Mouse (Mus musculus) right cerebral cortex, postnatal 4 days (tissue): ENCODE measurements at regions not wholly inside any gene's neighbourhood (a gene's known extent, or its start where the extent isn't known, plus 50 kb on each side); places are given as distances from the start of the nearest gene placed in this dataset.
A peak's percentile ranks its signal among the peaks of the same experiment; 100 is the strongest.

Source experiments
- DNase-seq: peaks from one replicate; pipeline ENCODE4 v3.0.0-alpha.2; 2022

DNA sequence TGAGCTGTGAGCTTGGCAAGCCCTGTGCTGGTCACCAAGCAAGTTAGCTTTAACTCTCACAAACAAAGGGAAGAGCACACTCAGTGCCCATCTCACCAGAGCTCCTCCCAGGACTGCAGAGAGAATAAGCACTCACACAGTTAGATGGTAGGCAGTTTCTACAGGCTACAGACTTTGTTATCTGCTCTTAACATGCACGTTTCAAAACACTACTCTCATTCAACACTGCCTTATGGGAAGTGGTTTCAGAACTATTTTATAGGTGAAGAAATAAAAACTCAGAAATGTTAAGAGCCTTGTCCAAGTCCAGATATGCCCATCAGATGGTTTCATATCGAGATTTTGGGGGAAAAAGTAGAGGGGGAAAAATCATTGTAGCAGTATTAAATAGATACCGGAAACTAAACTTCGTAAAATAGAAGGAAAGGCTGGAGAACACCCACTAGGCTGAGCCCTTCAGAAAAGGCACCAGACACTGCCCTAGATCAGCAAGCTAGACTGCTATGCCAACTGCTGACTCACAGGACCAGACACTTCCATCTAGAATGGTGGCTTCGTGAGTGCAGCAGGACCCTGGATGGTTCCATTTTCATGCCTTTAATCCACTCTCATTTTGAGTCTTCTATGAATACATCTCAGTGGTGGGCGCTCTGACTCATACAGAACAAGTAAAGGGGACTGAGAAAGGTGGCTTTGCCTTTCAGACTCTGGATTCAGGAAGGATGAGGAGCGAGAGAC lies 51.3 kb upstream of the Serbp1 start:
- DNase-seq = no peak

DNA sequence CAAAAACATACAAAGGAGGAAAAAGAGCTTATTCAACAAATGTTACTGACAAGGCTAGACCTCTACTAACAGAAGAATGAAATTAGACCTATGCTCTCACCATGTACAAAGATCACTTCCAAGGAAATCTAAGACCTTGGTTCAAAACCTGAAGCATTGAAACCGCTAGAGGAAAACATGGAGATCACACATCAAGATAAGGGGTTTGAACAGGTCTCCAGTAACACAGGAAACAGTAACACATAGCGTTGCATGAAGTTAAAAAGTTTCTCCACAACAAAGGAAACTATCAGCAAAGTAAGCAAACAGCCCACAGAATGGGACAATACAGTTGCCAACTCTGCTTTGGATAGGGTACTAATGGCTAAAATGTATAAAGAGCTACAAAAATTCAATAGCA lies 53.3 kb upstream of the Serbp1 start:
- DNase-seq = no peak

DNA sequence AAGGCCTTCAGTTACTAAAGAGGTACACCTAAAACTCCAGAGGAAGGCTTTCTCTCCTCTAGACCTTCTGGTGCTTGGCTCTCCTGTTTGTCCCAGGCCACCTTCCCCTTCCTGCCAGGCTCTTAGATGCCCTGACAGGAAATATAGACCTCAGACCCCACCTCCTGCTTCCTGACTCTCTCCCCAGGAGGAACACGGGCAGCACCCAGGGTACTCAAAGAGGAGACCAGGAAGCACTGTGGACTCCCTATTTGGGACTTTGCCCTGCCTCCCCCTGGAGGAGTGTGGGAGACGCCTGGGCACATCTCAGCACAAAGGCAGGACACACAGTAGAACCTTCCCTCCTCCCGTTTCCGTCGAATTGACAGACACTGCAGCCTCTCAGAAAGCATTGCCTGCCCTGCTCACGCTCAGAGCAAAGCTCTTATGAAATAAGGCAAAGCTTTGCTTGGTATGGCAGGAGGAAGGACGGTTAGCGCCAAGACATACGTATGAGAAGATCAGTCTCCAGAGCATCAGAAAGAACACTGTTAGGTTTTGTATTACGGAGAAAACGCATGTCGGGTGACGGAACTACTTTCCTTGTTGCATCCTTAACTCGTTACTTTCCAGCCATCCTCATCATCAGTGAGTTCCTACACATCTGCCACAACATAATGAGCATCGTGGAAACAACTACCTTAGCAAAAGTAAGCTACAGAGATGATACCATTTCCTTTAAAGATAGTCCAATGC lies 54.3 kb upstream of the Serbp1 start:
- DNase-seq = no peak

DNA sequence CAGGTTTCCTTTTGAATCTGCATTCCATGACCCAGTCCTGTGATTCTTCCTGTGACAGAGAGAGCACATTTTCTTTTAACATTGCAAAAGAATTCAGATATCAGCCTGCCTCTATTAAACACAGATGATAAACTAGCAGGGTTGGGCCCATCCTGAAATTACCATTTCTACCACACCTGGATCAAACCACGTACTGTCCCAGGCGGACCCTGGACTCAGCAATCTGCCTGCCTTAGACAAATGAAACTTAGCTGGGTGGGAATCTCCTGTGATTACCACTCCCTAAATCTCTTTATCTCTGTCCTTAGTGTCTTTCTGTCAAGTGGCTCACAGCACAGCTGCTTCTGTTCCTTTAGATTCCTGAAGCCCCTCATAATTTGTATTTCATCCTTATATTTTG lies 55.5 kb upstream of the Serbp1 start:
- DNase-seq = no peak

DNA sequence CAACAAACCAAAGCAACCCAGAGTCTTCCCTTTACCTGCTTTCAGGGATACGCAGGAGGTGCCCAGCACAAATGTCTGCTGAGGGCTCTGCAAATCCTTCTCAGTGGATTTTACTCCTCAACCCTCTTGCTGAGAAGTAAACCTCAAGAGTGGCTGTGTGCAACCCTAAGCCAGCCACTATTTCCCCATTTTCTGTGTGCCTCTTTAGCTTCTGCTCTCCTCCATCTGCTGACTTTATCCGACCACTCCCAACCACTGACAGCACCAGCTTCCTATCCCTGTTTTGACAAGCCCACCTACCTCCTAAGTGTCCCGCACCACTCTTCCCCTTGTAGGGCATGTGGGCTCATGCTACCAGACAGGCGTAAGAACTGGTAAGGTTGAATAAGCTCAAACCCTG lies 56.5 kb upstream of the Serbp1 start:
- no peak for DNase-seq

DNA sequence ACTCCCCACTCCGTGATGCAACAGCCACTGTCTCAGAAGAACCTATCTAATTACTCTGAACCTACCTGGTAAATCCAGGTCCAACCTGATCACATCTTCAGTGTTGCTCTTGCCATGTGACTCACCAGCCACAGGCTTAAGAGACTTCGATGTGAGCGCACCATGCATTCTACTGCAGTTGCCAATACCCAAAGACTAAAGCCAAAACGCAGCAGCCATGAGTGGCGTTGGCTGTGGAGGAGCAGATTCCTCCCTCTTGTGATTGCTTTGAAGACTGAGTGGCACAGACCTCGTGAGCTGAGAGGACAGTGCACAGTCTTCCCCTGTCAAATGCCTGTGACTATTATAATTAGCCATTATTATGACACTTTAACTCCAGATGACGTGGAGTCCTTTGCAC lies 58.6 kb upstream of the Serbp1 start:
- no peak for DNase-seq

DNA sequence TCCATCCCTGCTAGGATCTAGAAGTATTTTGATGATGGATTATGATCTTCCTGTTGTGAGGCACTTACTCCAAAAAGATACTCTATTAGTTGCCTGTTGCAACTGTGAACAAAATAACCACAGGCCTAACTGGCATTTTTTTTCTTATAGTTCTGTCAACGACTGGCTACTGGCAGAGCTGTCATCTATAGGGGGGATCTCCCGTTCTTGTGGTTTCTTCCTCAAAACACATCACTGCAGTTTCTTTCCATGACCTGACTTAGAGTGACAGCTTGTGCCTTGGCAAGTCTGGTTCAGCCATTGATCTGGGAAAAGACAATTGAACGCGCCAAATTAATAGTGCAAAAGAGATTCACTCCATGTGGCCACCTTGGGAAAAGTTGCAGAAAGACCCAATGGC lies 59.4 kb upstream of the Serbp1 start:
- DNase-seq = no peak

DNA sequence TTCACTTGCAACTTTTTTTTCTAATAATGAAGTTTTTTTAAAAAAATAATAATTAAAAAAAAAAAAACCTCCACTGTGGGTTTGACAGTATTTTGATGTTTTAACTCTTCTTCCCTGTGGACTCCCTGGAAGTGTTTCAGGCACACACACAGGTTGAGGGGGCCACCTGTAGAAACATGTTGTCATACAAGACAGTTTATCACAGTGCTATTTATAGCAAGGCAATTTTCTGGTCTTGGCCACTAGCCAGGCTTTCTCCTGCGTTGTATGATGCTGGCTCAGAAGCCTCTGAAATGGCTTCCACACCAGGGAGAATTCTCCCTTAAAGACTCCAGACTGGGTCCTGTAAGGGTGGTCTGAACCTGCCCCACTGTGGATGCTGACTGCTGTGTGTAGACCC lies 59.9 kb upstream of the Serbp1 start:
- DNase-seq = no peak

DNA sequence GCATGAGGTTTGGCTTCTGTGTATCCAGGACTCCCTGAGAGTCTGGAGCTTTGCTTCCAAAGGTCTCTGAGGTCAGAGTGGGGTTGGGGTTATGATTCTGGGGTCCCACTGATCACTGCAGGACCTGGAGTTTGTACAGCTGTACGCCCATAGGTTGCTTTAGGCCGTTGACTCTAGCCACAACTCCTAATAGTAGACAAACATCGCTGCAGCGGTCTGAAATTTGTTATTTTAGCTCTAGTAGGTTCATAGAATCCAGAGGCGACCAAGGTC lies 67.4 kb upstream of the Serbp1 start:
- no peak for DNase-seq

DNA sequence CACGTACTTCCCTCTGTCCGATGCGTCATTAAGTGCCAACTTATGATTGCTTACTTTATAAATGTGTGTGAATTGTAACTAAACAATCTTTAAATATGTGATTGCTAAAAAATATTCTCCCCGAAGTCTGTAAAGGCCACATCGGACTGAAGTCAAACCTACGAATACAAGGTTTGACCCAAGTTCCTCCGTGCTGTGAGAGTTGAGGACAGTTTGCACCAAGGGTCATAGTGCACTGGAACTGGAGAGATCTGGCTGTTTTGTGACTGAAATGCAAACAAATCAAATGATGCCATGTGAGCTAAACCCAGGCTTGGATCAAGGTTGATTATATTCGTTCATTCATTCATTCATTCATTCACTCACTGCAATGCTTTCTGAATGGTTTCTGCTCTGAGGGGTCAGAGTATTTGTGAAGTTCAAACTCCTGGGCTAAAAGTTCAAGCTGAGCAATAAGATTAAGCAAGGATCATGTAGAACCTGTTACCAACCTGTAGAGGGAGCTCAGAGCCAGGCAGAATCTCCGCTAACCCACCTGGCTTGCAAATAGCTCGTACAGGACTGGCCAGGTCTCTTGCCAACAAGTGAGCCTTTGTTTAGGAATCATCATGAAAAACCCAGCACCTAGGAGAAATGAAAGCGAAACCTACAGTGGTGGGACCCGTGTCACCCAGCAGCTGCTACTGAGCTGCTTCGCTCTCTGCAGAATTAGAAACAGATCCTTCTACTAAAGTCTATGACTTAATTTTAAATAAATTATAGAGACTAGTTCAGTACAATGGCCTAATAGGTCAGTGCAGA lies 67.9 kb upstream of the Serbp1 start:
- DNase-seq = peak; percentile 29

DNA sequence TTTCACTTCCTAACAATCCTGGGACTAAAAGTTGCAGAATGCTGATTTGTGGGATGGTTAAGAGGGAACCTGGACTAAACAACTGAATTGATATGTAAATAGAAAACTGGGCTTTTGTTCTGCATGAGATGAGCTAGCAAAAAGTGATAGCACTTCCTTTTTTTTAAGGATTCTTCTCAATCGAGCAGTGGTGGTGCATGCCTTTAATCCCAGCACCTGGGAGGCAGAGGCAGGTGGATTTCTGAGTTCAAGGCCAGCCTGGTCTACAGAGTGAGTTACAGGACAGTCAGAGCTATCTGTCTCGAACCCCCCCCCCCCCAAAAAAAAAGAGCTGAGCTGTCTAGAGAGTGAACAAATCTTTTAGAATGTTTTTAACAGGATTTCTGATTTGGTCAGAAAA lies 69.2 kb upstream of the Serbp1 start:
- no peak for DNase-seq

DNA sequence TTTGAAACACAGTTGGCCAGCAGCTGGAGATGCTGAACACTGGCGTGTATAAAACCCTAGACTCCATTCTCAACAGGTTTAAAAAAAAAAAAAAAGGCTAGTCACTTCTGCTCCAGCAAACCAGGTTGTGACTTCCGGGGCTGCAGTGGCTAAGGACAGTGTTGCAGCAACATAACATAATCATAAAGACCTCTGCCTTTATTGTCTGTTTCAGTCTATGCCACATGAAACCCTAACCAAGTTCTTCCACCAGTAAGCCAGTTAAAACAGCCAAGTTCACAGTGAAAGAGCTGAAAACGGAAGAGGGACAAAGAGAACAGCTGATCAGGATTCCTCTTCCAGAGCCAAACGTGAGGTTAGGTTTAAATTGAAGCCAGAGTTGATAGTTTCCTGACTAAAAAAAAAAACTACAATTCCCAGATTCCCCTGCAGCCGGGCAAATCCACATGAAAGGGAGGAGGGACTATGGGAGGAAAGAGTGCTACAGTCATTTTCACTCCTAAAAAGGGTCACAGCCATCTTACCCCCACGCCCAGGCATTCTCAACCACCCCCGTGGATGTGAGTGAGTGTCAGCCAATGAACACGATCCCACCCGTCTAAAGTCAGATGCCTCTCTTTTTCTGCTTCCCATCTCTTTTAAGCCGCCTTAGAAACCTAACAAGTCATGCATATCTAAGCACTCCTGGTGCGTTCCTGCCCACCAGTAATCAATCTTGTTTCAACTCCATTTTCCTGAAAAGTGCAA lies 69.8 kb upstream of the Serbp1 start:
- peak; percentile 33 for DNase-seq

DNA sequence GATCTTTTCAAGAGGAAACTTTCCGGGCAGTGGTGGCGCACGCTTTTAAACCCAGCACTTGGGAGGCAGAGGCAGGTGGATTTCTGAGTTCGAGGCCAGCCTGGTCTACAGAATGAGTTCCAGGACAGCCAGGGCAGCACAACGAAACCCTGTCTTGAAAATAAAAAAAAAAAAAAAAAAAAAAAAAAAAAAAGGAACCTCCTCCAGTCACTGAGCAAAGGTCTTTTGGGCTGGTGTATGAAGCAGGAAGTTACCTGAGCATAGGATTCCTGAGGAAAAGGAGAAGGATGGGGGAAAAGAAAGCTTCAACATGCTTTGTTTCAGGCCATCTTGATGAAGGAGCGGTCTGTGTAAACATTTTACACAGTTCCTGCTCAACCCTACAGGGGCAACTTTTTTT lies 72.9 kb upstream of the Serbp1 start:
- DNase-seq = no peak

DNA sequence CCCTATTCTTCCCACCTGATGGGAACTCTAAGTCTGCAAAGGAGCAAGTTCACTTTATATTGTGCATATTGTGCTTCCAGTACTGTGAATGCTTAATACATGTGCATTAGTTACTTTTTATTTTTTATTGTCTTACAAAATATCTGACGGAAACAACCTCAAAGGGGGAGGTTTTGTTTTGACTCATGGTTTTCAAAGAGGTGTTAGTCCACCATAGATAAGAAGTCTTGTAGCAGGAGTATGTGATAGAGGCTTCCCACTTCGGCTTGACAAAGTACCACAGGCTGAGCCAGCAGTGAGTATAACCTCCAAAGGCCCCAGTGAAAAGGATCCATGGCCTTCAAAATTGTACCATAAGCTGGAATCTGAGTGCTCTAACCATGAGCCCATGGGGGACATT lies 74.0 kb upstream of the Serbp1 start:
- DNase-seq = no peak

DNA sequence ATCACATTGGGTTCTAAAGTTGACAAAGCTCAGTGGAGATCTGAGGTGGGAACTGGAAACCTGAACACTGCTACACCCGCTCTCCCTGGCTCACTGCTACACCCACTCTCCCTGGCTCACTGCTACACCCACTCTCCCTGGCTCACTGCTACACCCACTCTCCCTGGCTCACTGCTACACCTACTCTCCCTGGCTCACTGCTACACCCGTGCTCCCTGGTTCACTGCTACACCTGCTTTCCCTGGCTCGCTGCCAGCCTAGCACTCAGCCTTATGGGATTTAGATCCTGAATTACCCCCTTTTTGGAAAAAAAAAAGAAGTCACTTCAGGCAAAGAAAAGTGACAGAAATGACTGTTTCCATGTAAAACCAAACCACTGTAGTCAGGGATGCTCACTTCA lies 75.2 kb upstream of the Serbp1 start:
- DNase-seq = no peak

DNA sequence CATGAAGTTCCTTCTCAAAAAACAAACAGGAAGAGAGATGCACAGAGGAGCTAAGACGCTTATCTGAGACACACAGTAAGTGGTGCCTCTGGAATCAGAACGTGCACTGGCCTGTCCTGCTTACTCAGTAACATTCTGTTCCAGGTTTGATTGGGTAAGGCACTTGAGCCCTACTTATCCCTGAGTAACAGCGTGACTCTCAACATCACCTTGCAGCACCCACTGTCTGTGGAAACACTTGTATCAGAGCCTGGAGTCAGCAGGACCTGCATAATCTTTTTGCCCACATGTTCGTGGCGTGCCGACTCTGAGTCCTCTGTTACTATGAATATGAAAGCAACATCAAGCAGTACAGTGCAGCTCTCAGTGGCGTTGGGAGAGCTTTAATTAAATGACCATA lies 76.4 kb upstream of the Serbp1 start:
- DNase-seq = no peak

DNA sequence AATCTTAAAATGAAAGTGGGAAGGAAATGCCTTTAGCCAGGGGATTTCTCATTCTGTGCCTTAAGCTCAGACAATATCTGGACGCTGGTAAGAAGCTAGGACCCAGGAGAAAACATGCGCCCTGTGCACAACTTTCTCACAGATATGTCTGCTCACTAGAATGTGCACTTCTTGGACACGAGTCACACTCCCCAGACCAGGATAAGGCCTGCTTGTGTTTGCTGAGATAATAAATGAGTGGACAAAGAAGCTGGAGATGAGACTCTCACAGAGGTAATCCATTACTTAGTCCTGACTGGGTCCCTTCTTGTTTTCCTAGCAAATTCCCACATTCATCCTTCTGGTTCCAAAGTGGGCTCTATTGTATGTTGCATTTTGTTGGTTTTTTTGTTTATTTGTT lies 77.4 kb upstream of the Serbp1 start:
- DNase-seq = no peak

DNA sequence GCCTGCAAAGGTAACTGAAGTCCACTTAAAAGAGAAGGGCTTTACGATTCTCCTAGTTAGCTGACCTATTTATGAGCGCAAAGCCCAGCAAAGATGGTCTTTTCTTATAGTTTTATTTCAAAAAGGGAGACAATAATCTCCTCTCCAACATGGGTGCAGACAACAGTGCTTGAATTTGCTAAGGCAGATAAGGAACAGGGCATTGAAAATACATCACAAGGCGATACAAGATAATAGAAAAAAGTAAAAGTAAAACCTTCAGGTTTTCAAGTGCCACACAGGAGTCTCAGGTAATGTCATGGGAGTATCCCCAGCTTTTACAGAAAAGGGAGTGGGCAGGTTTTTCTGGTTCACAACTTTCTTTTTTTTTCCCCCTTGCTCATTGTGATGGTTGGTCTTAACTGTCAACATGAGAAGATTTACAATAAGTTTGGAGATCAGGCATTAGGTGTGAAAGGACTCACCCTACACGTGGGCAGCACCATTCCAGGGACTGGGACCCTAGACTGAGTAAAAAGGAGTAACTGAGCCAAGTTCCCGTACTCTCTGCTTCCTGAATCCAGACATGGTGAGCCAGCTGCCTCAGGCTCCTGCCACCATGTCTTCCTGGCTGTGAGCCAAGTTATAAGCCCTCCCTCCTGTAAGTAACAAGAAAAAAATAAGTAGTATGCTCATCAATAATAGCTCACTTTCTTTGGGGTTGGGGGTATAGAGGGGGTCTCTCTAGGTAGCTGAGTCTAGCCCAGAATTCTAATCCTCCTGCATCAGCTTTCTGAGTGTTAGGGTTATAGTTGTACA lies 78.1 kb upstream of the Serbp1 start:
- no peak for DNase-seq

DNA sequence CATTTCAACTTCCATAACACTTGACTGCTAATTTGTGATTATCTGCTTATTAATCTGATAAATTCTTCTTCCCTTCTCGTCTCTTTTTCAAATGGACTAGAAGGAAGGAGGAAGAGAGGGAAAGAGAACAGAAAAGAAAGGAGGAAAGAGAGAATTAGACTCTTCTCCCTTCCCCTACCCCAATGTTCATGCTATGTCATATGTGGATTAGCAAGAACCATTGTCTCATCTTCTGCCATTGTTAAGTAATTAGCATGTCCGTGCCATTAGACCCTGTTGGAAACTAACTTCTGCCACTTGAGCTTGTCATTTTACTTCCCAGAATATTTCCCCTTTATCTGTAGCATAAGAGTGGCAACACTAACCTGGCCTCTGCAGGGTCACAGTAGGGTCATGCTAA lies 78.8 kb upstream of the Serbp1 start:
- no peak for DNase-seq

DNA sequence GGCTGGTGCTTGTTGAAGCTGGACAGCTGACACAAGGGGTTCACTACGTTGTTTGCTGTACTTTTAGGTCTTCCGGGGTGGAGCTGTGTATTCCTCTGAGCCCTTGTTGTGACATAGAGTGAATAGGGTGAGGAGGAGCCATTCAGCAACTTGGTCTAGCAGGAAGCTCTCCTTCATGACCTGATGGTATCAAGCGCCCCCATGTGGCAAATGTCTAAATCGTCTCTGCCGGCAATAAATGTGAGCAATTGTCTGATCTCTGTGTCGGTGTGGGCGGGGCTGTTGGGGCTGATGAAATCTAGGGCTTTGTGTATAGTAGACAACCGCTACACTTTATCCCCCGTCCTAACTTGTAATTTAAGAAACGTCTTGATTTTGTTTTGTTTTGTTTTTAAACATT lies 79.2 kb upstream of the Serbp1 start:
- DNase-seq = peak; percentile 83

DNA sequence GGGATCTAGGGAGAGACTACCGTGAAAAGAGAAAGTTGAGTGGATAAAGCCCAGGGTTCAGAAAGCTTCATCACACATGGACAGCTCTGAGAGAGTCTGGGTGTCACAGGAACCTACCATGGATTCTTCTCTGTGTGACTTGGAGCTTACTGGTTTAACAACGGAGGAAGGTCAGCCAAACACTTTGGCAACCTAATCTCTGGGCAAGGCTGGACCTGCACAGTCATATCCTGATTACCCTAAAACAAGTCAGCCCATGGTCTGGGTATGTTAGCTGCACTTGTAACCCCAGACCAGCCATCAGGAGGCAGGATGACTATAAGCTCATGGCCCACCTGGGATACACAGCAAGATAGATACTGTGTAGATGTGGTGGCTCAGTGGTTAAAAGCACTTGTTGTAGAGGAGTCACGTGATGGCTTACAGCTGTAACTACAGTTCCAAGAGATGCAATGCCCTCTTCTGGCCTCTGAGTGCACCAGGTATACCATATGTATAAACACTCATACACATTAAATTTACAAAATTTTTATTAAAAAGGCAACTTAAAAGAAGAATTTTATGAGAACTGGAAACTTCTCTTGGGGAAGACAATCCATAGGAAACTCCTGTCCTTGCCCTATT lies 85.0 kb upstream of the Serbp1 start:
- no peak for DNase-seq

DNA sequence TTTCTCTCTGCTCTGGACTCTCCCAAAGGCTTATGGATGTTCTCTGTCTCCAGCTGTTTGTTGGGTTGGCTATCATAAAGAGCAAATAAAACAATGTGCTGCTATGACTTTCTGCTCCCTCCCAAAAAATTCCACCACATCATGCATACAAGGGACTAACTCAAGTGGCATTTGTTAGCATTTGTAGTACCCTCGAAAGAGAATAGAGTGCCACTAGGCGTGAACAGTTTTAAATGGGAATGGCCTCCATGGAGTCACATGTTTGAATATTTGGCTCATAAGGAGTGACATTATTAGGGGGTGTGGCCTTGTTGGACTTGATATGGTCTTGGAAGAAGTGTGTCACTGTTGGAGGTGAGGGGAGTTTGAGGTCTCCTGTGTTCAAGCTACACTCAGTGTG lies 86.5 kb upstream of the Serbp1 start:
- DNase-seq = no peak
